Mouse (Mus musculus) liver, embryonic 11.5 days (tissue): Measurements from ENCODE around the gene Cnot2. TPM values are rescaled to one million over a fixed set of nuclear protein-coding genes. Genes with fewer than 3 reads are reported as not detected.

Experiments
- ATAC-seq: fragments of 200-750 bp; cut with Nextera tagmentation; replicated peaks from 2 replicates; pipeline ENCODE4 v1.8.0; 2017; ENCODE audit warnings: moderate number of reproducible peaks, mild to moderate bottlenecking, moderate TSS enrichment, moderate library complexity; ENCODE audit not compliant: low FRiP score
- DNase-seq: peaks from one replicate; pipeline ENCODE4 v3.0.0-alpha.2; 2017; ENCODE audit warnings: low spot score
- H3K27ac ChIP-seq: fragments of 300-500 bp; sonication (generic); 2 replicates; pipeline ENCODE4 v1.5.1; 2014; ENCODE audit warnings: mild to moderate bottlenecking, low read depth, low read length, control low read depth
- H3K27me3 ChIP-seq: fragments of 300-500 bp; sonication (generic); replicated peaks from 2 replicates; pipeline ENCODE4 v1.6.1; 2014; ENCODE audit warnings: low read length, mixed read lengths; ENCODE audit not compliant: control insufficient read depth, insufficient read depth
- H3K36me3 ChIP-seq: fragments of 300-500 bp; sonication (generic); 2 replicates; pipeline ENCODE4 v1.6.1; 2014; ENCODE audit warnings: mild to moderate bottlenecking, low read length, moderate library complexity, mixed read lengths; ENCODE audit not compliant: control insufficient read depth, insufficient read depth
- H3K4me1 ChIP-seq: fragments of 300-500 bp; sonication (generic); replicated peaks from 2 replicates; pipeline ENCODE4 v1.6.1; 2014; ENCODE audit warnings: low read length, mixed read lengths; ENCODE audit not compliant: control insufficient read depth, insufficient read depth
- H3K4me2 ChIP-seq: fragments of 300-500 bp; sonication (generic); 2 replicates; pipeline ENCODE4 v1.6.1; 2014; ENCODE audit warnings: mild to moderate bottlenecking, control low read depth, moderate library complexity
- H3K4me3 ChIP-seq: fragments of 300-500 bp; sonication (generic); 2 replicates; pipeline ENCODE4 v1.5.1; 2014; ENCODE audit warnings: low read depth, low read length, control low read depth
- H3K9ac ChIP-seq: fragments of 300-500 bp; sonication (generic); 2 replicates; pipeline ENCODE4 v1.6.1; 2014; ENCODE audit warnings: low read depth, low read length, control low read depth
- H3K9me3 ChIP-seq: fragments of 300-500 bp; sonication (generic); 2 replicates; pipeline ENCODE4 v1.6.1; 2016; ENCODE audit warnings: low read length, inconsistent platforms, mixed read lengths; ENCODE audit not compliant: control insufficient read depth
- WGBS: fragments of 180-500 bp; shearing (Covaris S2); extraction: QIAGEN DNeasy Blood & Tissue Kit; methylation state at CpG from one replicate; pipeline ENCODE4 v1.1.7; 2014; 5-methylcytosine and 5-hydroxymethylcytosine counted together
- polyA plus RNA-seq: library from polyadenylated mRNA; unstranded; fragments of >200 nt; fragmentation: Nextera tagmentation; extraction: Ambion mirVana; gene quantifications from 2 replicates; pipeline ENCODE4 v1.2.1, GENCODE M21; 2014

The Cnot2 gene
- polyA plus RNA-seq, 1 experiment from 2014 or later = 77.2 TPM

- Histone ChIP-seq H3K4me3 (no peak overlapping the region), H3K9ac (no peak overlapping the region), H3K9me3 (no peaks in the 10 kb centered on the region), H3K27ac (no peak overlapping the region), H3K4me2 (no peak overlapping the region), H3K36me3 (no peaks in the 10 kb centered on the region), H3K27me3 (no peaks in the 10 kb centered on the region), H3K4me1 (no peaks in the 10 kb centered on the region)
- no peak for ATAC-seq
- WGBS = 88% methylated on average over 6 of the region's 6 CpGs
- DNase-seq = no peak
These were observed 65.7 kb downstream of the Cnot2 start for GRCm38 (mm10) chr10:116515590-116515989.

- no peak overlapping the region for H3K27ac ChIP-seq
- no peak overlapping the region for H3K9ac ChIP-seq
- no peaks in the 10 kb centered on the region for H3K4me1 ChIP-seq
- 94% methylated on average over 4 of the region's 4 CpGs for WGBS
- H3K9me3 ChIP-seq = no peaks in the 10 kb centered on the region
- DNase-seq (no peak), ATAC-seq (no peak)
- H3K36me3 ChIP-seq = no peaks in the 10 kb centered on the region
- H3K4me3 ChIP-seq = no peak overlapping the region
- H3K4me2 ChIP-seq = no peak overlapping the region
- no peaks in the 10 kb centered on the region for H3K27me3 ChIP-seq
These were observed 66.2 kb downstream of the Cnot2 start for GRCm38 (mm10) chr10:116515158-116515557.

- Histone ChIP-seq H3K27ac (no peak overlapping the region), H3K9me3 (no peaks in the 10 kb centered on the region), H3K36me3 (no peaks in the 10 kb centered on the region), H3K27me3 (no peaks in the 10 kb centered on the region), H3K9ac (no peak overlapping the region), H3K4me3 (no peak overlapping the region), H3K4me1 (no peaks in the 10 kb centered on the region), H3K4me2 (no peak overlapping the region)
- WGBS = 62% methylated on average over 7 of the region's 7 CpGs
- ATAC-seq = no peak; the same call in 1 of the 2 replicates
- no peak for DNase-seq
These were observed 68.1 kb downstream of the Cnot2 start for GRCm38 (mm10) chr10:116513254-116513635.

- no peak for DNase-seq
- H3K27me3 ChIP-seq = no peaks in the 10 kb centered on the region
- H3K36me3 ChIP-seq = no peaks in the 10 kb centered on the region
- no peak overlapping the region for H3K9ac ChIP-seq
- no peaks in the 10 kb centered on the region for H3K9me3 ChIP-seq
- ATAC-seq = no peak
- H3K4me3 ChIP-seq = no peak overlapping the region
- 86% methylated on average over 11 of the region's 11 CpGs for WGBS
- no peak overlapping the region for H3K27ac ChIP-seq
- H3K4me2 ChIP-seq = no peak overlapping the region
- H3K4me1 ChIP-seq = no peaks in the 10 kb centered on the region
These were observed 68.6 kb downstream of the Cnot2 start for GRCm38 (mm10) chr10:116512521-116513253.

GRCm38 (mm10) chr10:116505303-116506014 lies 75.9 kb downstream of the Cnot2 start:
- Histone ChIP-seq H3K27me3 (no peaks in the 10 kb centered on the region), H3K4me1 (no peaks in the 10 kb centered on the region), H3K4me2 (no peak overlapping the region), H3K27ac (no peak overlapping the region), H3K9me3 (no peaks in the 10 kb centered on the region), H3K36me3 (no peaks in the 10 kb centered on the region), H3K9ac (no peak overlapping the region), H3K4me3 (no peak overlapping the region)
- 83% methylated on average over 7 of the region's 7 CpGs for WGBS
- ATAC-seq (no peak), DNase-seq (no peak)

- Histone ChIP-seq H3K4me1 (no peaks in the 10 kb centered on the region), H3K27me3 (no peaks in the 10 kb centered on the region), H3K9me3 (no peaks in the 10 kb centered on the region), H3K27ac (no peak overlapping the region), H3K9ac (no peak overlapping the region), H3K4me3 (no peak overlapping the region), H3K36me3 (peaks cover 17% of the 10 kb centered on the region), H3K4me2 (no peak overlapping the region)
- no peak for DNase-seq
- 92% methylated on average over 3 of the region's 3 CpGs for WGBS
- no peak for ATAC-seq
These were observed 88.5 kb downstream of the Cnot2 start for GRCm38 (mm10) chr10:116492768-116493167.

GRCm38 (mm10) chr10:116486895-116487747 lies 94.2 kb downstream of the Cnot2 start:
- peaks cover 12% of the 10 kb centered on the region; the same call in 1 of the 2 replicates for H3K36me3 ChIP-seq
- DNase-seq = no peak
- H3K4me2 ChIP-seq = no peak overlapping the region
- no peak overlapping the region for H3K4me3 ChIP-seq
- H3K9ac ChIP-seq = no peak overlapping the region
- H3K27me3 ChIP-seq = no peaks in the 10 kb centered on the region
- no peak overlapping the region for H3K27ac ChIP-seq
- WGBS = 86% methylated on average over 10 of the region's 10 CpGs
- H3K4me1 ChIP-seq = no peaks in the 10 kb centered on the region
- ATAC-seq = no peak
- no peaks in the 10 kb centered on the region for H3K9me3 ChIP-seq

GRCm38 (mm10) chr10:116481917-116482316 lies 99.4 kb downstream of the Cnot2 start:
- H3K36me3 ChIP-seq = peaks cover 11% of the 10 kb centered on the region; the same call in 1 of the 2 replicates
- DNase-seq (no peak), ATAC-seq (peak; percentile 71)
- H3K4me3 ChIP-seq = no peak overlapping the region
- no peak overlapping the region for H3K4me2 ChIP-seq
- no peaks in the 10 kb centered on the region for H3K4me1 ChIP-seq
- no peaks in the 10 kb centered on the region for H3K27me3 ChIP-seq
- no peak overlapping the region for H3K27ac ChIP-seq
- WGBS = 66% methylated on average over 12 of the region's 12 CpGs
- H3K9ac ChIP-seq = no peak overlapping the region
- no peaks in the 10 kb centered on the region for H3K9me3 ChIP-seq
